Mouse (Mus musculus) MEL (cell line): ENCODE data around the gene Atp5d.

Source experiments
- CTCF ChIP-seq, 3 experiments: IDR thresholded peaks in 2 of 3; conservative IDR thresholded peaks in 1 of 3; 2 replicates each; pipeline ENCODE4 v1.5.1; 2011 to 2012; ENCODE audit warnings: low read length in 3 of 3, low read depth in 2 of 3, mild to moderate bottlenecking in 2 of 3, improper control_type of control experiment in 1 of 3, inconsistent platforms in 1 of 3, mixed read lengths in 1 of 3, moderate library complexity in 1 of 3; ENCODE audit not compliant: control insufficient read depth in 1 of 3, insufficient read depth in 1 of 3, poor library complexity in 1 of 3, severe bottlenecking in 1 of 3
- EP300 ChIP-seq, 2 experiments: IDR thresholded peaks; 2 replicates each; pipeline ENCODE4 v1.6.1; 2011; ENCODE audit warnings: improper control_type of control experiment in 2 of 2, low read length in 2 of 2, low read depth in 1 of 2, mild to moderate bottlenecking in 1 of 2
- GATA1 ChIP-seq: IDR thresholded peaks from 2 replicates; pipeline ENCODE4 v1.6.1; 2011; ENCODE audit warnings: low read depth, low read length, improper control_type of control experiment
- HCFC1 ChIP-seq: IDR thresholded peaks from 2 replicates; pipeline ENCODE4 v1.6.1; 2012; ENCODE audit warnings: low read depth, mild to moderate bottlenecking, inconsistent platforms, low read length, improper control_type of control experiment, moderate library complexity
- MAX ChIP-seq: IDR thresholded peaks from 2 replicates; pipeline ENCODE4 v1.6.1; 2011; ENCODE audit warnings: low read length, improper control_type of control experiment
- RAD21 ChIP-seq: IDR thresholded peaks from 2 replicates; pipeline ENCODE4 v1.6.1; 2011; ENCODE audit warnings: mild to moderate bottlenecking, low read depth, low read length, improper control_type of control experiment
- USF2 ChIP-seq, 2 experiments: IDR thresholded peaks; 2 replicates each; pipeline ENCODE4 v1.6.1; 2011 to 2012; ENCODE audit warnings: improper control_type of control experiment in 2 of 2, low read length in 2 of 2, borderline replicate concordance in 1 of 2, inconsistent platforms in 1 of 2, low read depth in 1 of 2, mild to moderate bottlenecking in 1 of 2; ENCODE audit not compliant: insufficient read depth in 1 of 2
- ZC3H11A ChIP-seq: IDR thresholded peaks from 2 replicates; pipeline ENCODE4 v1.6.1; 2012; ENCODE audit warnings: low read depth, mild to moderate bottlenecking, inconsistent platforms, low read length, improper control_type of control experiment

- TF ChIP-seq CTCF (IDR thresholded peaks at IDR 0.05 in 2 of 3, conservative IDR thresholded peaks at IDR 0.05 in 1 of 3; ENCODE audit: control insufficient read depth in 1 of 3, insufficient read depth in 1 of 3, low read depth in 2 of 3, low read length in 3 of 3, poor library complexity in 1 of 3, severe bottlenecking in 1 of 3) (no peak), USF2 (IDR thresholded peaks at IDR 0.05; ENCODE audit: borderline replicate concordance in 1 of 2, insufficient read depth in 1 of 2, low read depth in 1 of 2, low read length in 2 of 2) (no peak), HCFC1 (no peak), RAD21 (no peak), EP300 (IDR thresholded peaks at IDR 0.05; ENCODE audit: low read depth in 1 of 2, low read length in 2 of 2) (no peak), ZC3H11A (no peak), GATA1 (no peak), MAX (no peak)
These were observed 18.3 kb downstream of the Atp5d start for GRCm38 (mm10) chr10:80156752-80157053.
